ENCODE assay signal across 13 mouse cellular contexts in the genomic region with DNA sequence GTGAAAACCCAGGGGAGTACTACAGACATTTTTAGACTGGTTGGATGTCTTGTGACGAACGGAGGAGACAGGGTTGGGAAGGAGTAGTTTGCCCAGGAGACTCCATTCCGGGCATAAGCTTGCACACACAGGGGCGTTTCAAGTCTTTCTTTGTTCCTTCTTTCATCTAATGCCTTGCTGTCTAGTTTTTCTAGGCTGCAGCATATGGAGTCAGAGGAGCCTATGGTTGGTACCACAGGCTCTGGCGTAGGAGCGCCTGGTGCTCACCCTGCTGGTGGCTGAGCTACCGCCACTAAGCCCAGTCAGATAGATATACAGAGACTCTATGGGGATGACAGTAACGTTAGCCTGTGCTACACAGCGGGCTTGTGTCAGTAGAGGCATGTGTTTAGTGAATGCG. TPM values are rescaled to one million over a fixed set of nuclear protein-coding genes. Genes with fewer than 3 reads are reported as not detected.
DNase-seq lines count a peak whose midpoint lies in the region; ATAC-seq and TF ChIP-seq lines count a peak whose summit lies in the region.
"Had no signal": no experiment of that assay in that cellular context is flagged by ENCODE, and none has a peak within 500 bp of the region (broad histone marks: within the 10 kb centered on the region; RNA-seq: fewer than 3 reads in every experiment).

No protein-coding gene starts in this region.

- H3K36me3 ChIP-seq in forebrain, embryonic 13.5 days (ENCODE audit: poor library complexity, severe bottlenecking) = no peaks in the 10 kb centered on the region
- no peaks in the 10 kb centered on the region for H3K36me3 ChIP-seq in forebrain, embryonic 12.5 days (replicated peaks)
- H3K36me3 ChIP-seq in midbrain, embryonic 14.5 days (ENCODE audit: control insufficient read depth, insufficient read depth, low read length) = no peaks in the 10 kb centered on the region

- no peak overlapping the region for H3K9ac ChIP-seq in forebrain, embryonic 13.5 days
- H3K9ac ChIP-seq in forebrain, embryonic 12.5 days = no peak overlapping the region
- no peak overlapping the region for H3K9ac ChIP-seq in midbrain, embryonic 14.5 days (replicated peaks; ENCODE audit: low read length)

- no peaks in the 10 kb centered on the region for H3K9me3 ChIP-seq in forebrain, embryonic 13.5 days (replicated peaks)
- no peaks in the 10 kb centered on the region for H3K9me3 ChIP-seq in forebrain, embryonic 12.5 days
- H3K9me3 ChIP-seq in midbrain, embryonic 14.5 days (ENCODE audit: control insufficient read depth, low read length) = no peaks in the 10 kb centered on the region

- H3K4me1 ChIP-seq in forebrain, embryonic 13.5 days = peaks cover 12% of the 10 kb centered on the region; the same call in 1 of the 2 replicates
- peaks cover 13% of the 10 kb centered on the region for H3K4me1 ChIP-seq in forebrain, embryonic 12.5 days
- peaks cover 15% of the 10 kb centered on the region for H3K4me1 ChIP-seq in cortical plate, adult 2 months (ENCODE audit: control insufficient read depth, insufficient read depth, low read length)
- H3K4me1 ChIP-seq in midbrain, embryonic 14.5 days (ENCODE audit: control insufficient read depth, insufficient read depth, low read length) = no peaks in the 10 kb centered on the region

- ATAC-seq in forebrain, embryonic 13.5 days = no peak
- ATAC-seq in forebrain, embryonic 12.5 days (ENCODE audit: low FRiP score) = no peak
- no peak for ATAC-seq in midbrain, embryonic 14.5 days (ENCODE audit: low FRiP score, low TSS enrichment)

- no peak for TF ChIP-seq POLR2A in cortical plate, adult 2 months (IDR thresholded peaks at IDR 0.05; ENCODE audit: extremely low read depth, insufficient read depth, low read length)

- peak; percentile 33 for TF ChIP-seq CTCF in left cerebral cortex, adult 2 months (IDR thresholded peaks at IDR 0.05)
- 0 out of 2 replicates have a peak, but pooled peaks have one; percentile 6 for TF ChIP-seq CTCF in cortical plate, adult 2 months (IDR thresholded peaks at IDR 0.05; ENCODE audit: extremely low read depth, insufficient read depth, low read length)
- TF ChIP-seq CTCF in gastrocnemius, adult 2 months (IDR thresholded peaks at IDR 0.05) = no peak

- DNase-seq in left cerebral cortex, adult 2 months (ENCODE audit: extremely low spot score in 1 of 2, low spot score in 2 of 2) = peak in 1 of 2 experiments; percentile 25
- no peak for DNase-seq in left cerebral cortex, adult 11 months (ENCODE audit: low spot score)
- DNase-seq in midbrain, embryonic 14.5 days = peak; percentile 19
- no peak for DNase-seq in gastrocnemius, adult 2 months
- DNase-seq in cerebellum, postnatal 36 days = no peak
- DNase-seq: gastrocnemius, postnatal 36 days; heart, postnatal 36 days; thymus, postnatal 25 days had no signal

- no peak overlapping the region for H3K4me2 ChIP-seq in forebrain, embryonic 13.5 days
- H3K4me2 ChIP-seq in forebrain, embryonic 12.5 days = no peak overlapping the region
- no peak overlapping the region for H3K4me2 ChIP-seq in midbrain, embryonic 14.5 days (ENCODE audit: low read length)

- H3K4me3 ChIP-seq in forebrain, embryonic 13.5 days = no peak overlapping the region
- no peak overlapping the region for H3K4me3 ChIP-seq in forebrain, embryonic 12.5 days (replicated peaks)
- no peak overlapping the region for H3K4me3 ChIP-seq in left cerebral cortex, adult 2 months
- H3K4me3 ChIP-seq in cortical plate, adult 2 months (ENCODE audit: insufficient read depth, low read length) = no peak overlapping the region
- H3K4me3 ChIP-seq in midbrain, embryonic 14.5 days (replicated peaks; ENCODE audit: low read depth, low read length) = no peak overlapping the region
- no peak overlapping the region for H3K4me3 ChIP-seq in gastrocnemius, adult 2 months

- H3K27me3 ChIP-seq in forebrain, embryonic 13.5 days = no peaks in the 10 kb centered on the region
- H3K27me3 ChIP-seq in forebrain, embryonic 12.5 days = no peaks in the 10 kb centered on the region
- H3K27me3 ChIP-seq in midbrain, embryonic 14.5 days (ENCODE audit: control insufficient read depth, insufficient read depth, low read length) = no peaks in the 10 kb centered on the region

- 83% methylated on average over 10 of the region's 10 CpGs for WGBS in forebrain, embryonic 13.5 days
- WGBS in forebrain, embryonic 12.5 days = 83% methylated on average over 10 of the region's 10 CpGs
- WGBS in midbrain, embryonic 14.5 days = 78% methylated on average over 10 of the region's 10 CpGs

- 0 out of 2 replicates have a peak overlapping the region, but pooled peaks have one; percentile 44 for H3K27ac ChIP-seq in forebrain, embryonic 13.5 days
- no peak overlapping the region for H3K27ac ChIP-seq in forebrain, embryonic 12.5 days
- H3K27ac ChIP-seq in left cerebral cortex, adult 2 months = peak overlapping the region; percentile 77; the same call in 1 of the 2 replicates
- no peak overlapping the region for H3K27ac ChIP-seq in cortical plate, adult 2 months (ENCODE audit: insufficient read depth, low read length)
- H3K27ac ChIP-seq in midbrain, embryonic 14.5 days (replicated peaks; ENCODE audit: low read depth, low read length) = no peak overlapping the region
- no peak overlapping the region for H3K27ac ChIP-seq in gastrocnemius, adult 2 months
- H3K27ac ChIP-seq: kidney, postnatal 0 days had no signal

- intact Hi-C loops in left cerebral cortex, adult 2 months (cut with DNase I) = loop anchor here (1.0 to 2.0 kb wide), 2 partner anchors 42 to 56 kb away; partner anchors contain the start of gene Mboat2
- intact Hi-C loops in gastrocnemius, adult 2 months (cut with DNase I) = no loop called here

RNA-seq across cellular contexts. Expression of gene Mboat2, which starts 42.0 kb away (rescaled TPM):
- polyA plus RNA-seq in forebrain, embryonic 13.5 days (2015; fragmentation: Nextera tagmentation; extraction: Ambion mirVana) = 61.0 and 66.5 TPM in 2 replicates
- 58.4 and 60.0 TPM in 2 replicates for polyA plus RNA-seq in forebrain, embryonic 12.5 days (2016; fragmentation: Nextera tagmentation; extraction: Ambion mirVana)
- 10 to 100 TPM; 78.7 to 85.3 TPM for total RNA-seq in left cerebral cortex, adult 2 months (2021)
- polyA plus RNA-seq in cortical plate, adult 2 months (2012; rRNA removed) = 27.9 and 28.8 TPM in 2 replicates
- polyA plus RNA-seq in midbrain, embryonic 14.5 days (2014; fragmentation: Nextera tagmentation; extraction: Ambion mirVana) = 62.3 and 91.0 TPM in 2 replicates
- 1 to 10 TPM in 1 of 2 experiments, under 1 TPM in 1; 0.46 to 1.1 TPM for total RNA-seq in gastrocnemius, adult 2 months (2021)
- polyA plus RNA-seq: liver, adult 2 months had no signal

Comparison
In these comparisons a context has a peak if more than half of its experiments do, and no peak if none do; other contexts are left out.
1. H3K27ac ChIP-seq: peak in forebrain, embryonic 13.5 days (single experiment) and left cerebral cortex, adult 2 months (single experiment); none in forebrain, embryonic 12.5 days (single experiment), cortical plate, adult 2 months (single experiment), midbrain, embryonic 14.5 days (single experiment) and gastrocnemius, adult 2 months (single experiment).